Mouse (Mus musculus): ENCODE data around the gene Nipsnap3b. TPM values are rescaled to one million over a fixed set of nuclear protein-coding genes. Genes with fewer than 3 reads are reported as not detected.

The Nipsnap3b gene
- polyA plus RNA-seq, 1 experiment from 2014 or later: 90.2 TPM

GRCm38 (mm10) chr4:53043819-53044218, 32.1 kb downstream of the Nipsnap3b start:
- H3K9ac ChIP-seq (replicated peaks; ENCODE audit: low read depth, low read length): no peak overlapping the region
- no peak overlapping the region for H3K4me2 ChIP-seq (replicated peaks; ENCODE audit: low read depth, low read length)
- H3K27me3 ChIP-seq (ENCODE audit: control insufficient read depth, insufficient read depth, low read length): no peaks in the 10 kb centered on the region
- H3K4me1 ChIP-seq (ENCODE audit: control insufficient read depth, insufficient read depth, low read length): no peaks in the 10 kb centered on the region
- 85% methylated on average over 8 of the region's 8 CpGs for WGBS
- H3K36me3 ChIP-seq (ENCODE audit: control insufficient read depth, insufficient read depth, low read length): peaks cover 2% of the 10 kb centered on the region; the same call in 1 of the 2 replicates
- ATAC-seq (ENCODE audit: insufficient number of reproducible peaks, insufficient read depth, low FRiP score, low read depth): no peak
- H3K27ac ChIP-seq (ENCODE audit: low read length): no peak overlapping the region
- no peak overlapping the region for H3K4me3 ChIP-seq (ENCODE audit: low read depth, low read length)
- H3K9me3 ChIP-seq (ENCODE audit: control insufficient read depth, low read depth, low read length): no peaks in the 10 kb centered on the region

- H3K27me3 ChIP-seq (ENCODE audit: control insufficient read depth, insufficient read depth, low read length): no peaks in the 10 kb centered on the region
- H3K9me3 ChIP-seq (ENCODE audit: control insufficient read depth, low read depth, low read length): no peaks in the 10 kb centered on the region
- H3K4me2 ChIP-seq (replicated peaks; ENCODE audit: low read depth, low read length): no peak overlapping the region
- H3K4me1 ChIP-seq (ENCODE audit: control insufficient read depth, insufficient read depth, low read length): no peaks in the 10 kb centered on the region
- H3K36me3 ChIP-seq (ENCODE audit: control insufficient read depth, insufficient read depth, low read length): peaks cover 2% of the 10 kb centered on the region; the same call in 1 of the 2 replicates
- H3K4me3 ChIP-seq (ENCODE audit: low read depth, low read length): no peak overlapping the region
- no peak overlapping the region for H3K27ac ChIP-seq (ENCODE audit: low read length)
- ATAC-seq (ENCODE audit: insufficient number of reproducible peaks, insufficient read depth, low FRiP score, low read depth): no peak
- WGBS: 89% methylated on average over 7 of the region's 7 CpGs
- no peak overlapping the region for H3K9ac ChIP-seq (replicated peaks; ENCODE audit: low read depth, low read length)
Observed at GRCm38 (mm10) chr4:53045807-53046206, 34.1 kb downstream of the Nipsnap3b start.

GRCm38 (mm10) chr4:53046238-53047022, 34.8 kb downstream of the Nipsnap3b start:
- ATAC-seq (ENCODE audit: insufficient number of reproducible peaks, insufficient read depth, low FRiP score, low read depth): no peak
- Histone ChIP-seq H3K9ac (replicated peaks; ENCODE audit: low read depth, low read length) (no peak overlapping the region), H3K4me1 (ENCODE audit: control insufficient read depth, insufficient read depth, low read length) (no peaks in the 10 kb centered on the region), H3K27me3 (ENCODE audit: control insufficient read depth, insufficient read depth, low read length) (no peaks in the 10 kb centered on the region), H3K4me2 (replicated peaks; ENCODE audit: low read depth, low read length) (no peak overlapping the region), H3K36me3 (ENCODE audit: control insufficient read depth, insufficient read depth, low read length) (peaks cover 2% of the 10 kb centered on the region; the same call in 1 of the 2 replicates), H3K4me3 (ENCODE audit: low read depth, low read length) (no peak overlapping the region), H3K9me3 (ENCODE audit: control insufficient read depth, low read depth, low read length) (no peaks in the 10 kb centered on the region), H3K27ac (ENCODE audit: low read length) (no peak overlapping the region)
- WGBS: 60% methylated on average over 9 of the region's 9 CpGs

- Histone ChIP-seq H3K27me3 (ENCODE audit: control insufficient read depth, insufficient read depth, low read length) (no peaks in the 10 kb centered on the region), H3K4me3 (ENCODE audit: low read depth, low read length) (no peak overlapping the region), H3K4me1 (ENCODE audit: control insufficient read depth, insufficient read depth, low read length) (no peaks in the 10 kb centered on the region), H3K9me3 (ENCODE audit: control insufficient read depth, low read depth, low read length) (no peaks in the 10 kb centered on the region), H3K27ac (ENCODE audit: low read length) (no peak overlapping the region), H3K36me3 (ENCODE audit: control insufficient read depth, insufficient read depth, low read length) (no peaks in the 10 kb centered on the region), H3K4me2 (replicated peaks; ENCODE audit: low read depth, low read length) (no peak overlapping the region), H3K9ac (replicated peaks; ENCODE audit: low read depth, low read length) (no peak overlapping the region)
- WGBS: 89% methylated on average over 7 of the region's 7 CpGs
- ATAC-seq (ENCODE audit: insufficient number of reproducible peaks, insufficient read depth, low FRiP score, low read depth): no peak
Observed at GRCm38 (mm10) chr4:53062301-53063008, 50.8 kb downstream of the Nipsnap3b start.

Other genes starting within 250 kb of the Nipsnap3b start
- gene Olfr275, start 197.3 kb upstream of the Nipsnap3b start, polyA plus RNA-seq (2014; fragmentation: Nextera tagmentation; extraction: Ambion mirVana): not detected in 2 replicates
- gene Olfr273, start 152.6 kb upstream of the Nipsnap3b start, polyA plus RNA-seq (2014; fragmentation: Nextera tagmentation; extraction: Ambion mirVana): not detected in 2 replicates
- gene Olfr272, start 92.7 kb upstream of the Nipsnap3b start, polyA plus RNA-seq (2014; fragmentation: Nextera tagmentation; extraction: Ambion mirVana): not detected in 2 replicates
- not detected in 2 replicates for gene Olfr270, start 47.3 kb upstream of the Nipsnap3b start, polyA plus RNA-seq (2014; fragmentation: Nextera tagmentation; extraction: Ambion mirVana)
- gene Nipsnap3a, start 22.6 kb upstream of the Nipsnap3b start, polyA plus RNA-seq (2014; fragmentation: Nextera tagmentation; extraction: Ambion mirVana): not detected in 2 replicates
- gene Abca1, start 148.0 kb downstream of the Nipsnap3b start, polyA plus RNA-seq (2014; fragmentation: Nextera tagmentation; extraction: Ambion mirVana): 6.8 and 7.7 TPM in 2 replicates